Mouse (Mus musculus) monocyte, adult 5-6 weeks (primary cell): ENCODE results near the gene Tmem184b. TPM values are rescaled to one million over a fixed set of nuclear protein-coding genes. Genes with fewer than 3 reads are reported as not detected.

Source experiments
- ATAC-seq: fragments of 153-309, 156-312 bp; replicated peaks from 2 replicates; pipeline ENCODE4 v1.8.0; 2017; ENCODE audit warnings: mild to moderate bottlenecking; ENCODE audit not compliant: low TSS enrichment, insufficient number of reproducible peaks, severe bottlenecking, poor library complexity, low FRiP score
- total RNA-seq: library from RNA; stranded (forward); fragments of 200-1000, 200-491, 200-594 nt; gene quantifications from 3 replicates; pipeline ENCODE4 v1.2.3, GENCODE M21; 2017

Tmem184b gene
- total RNA-seq, 1 experiment from 2014 or later, result 10.6 TPM

GRCm38 (mm10) chr15:79404277-79404676 is 908 bp upstream of the Tmem184b start:
- ATAC-seq, result no peak

GRCm38 (mm10) chr15:79403763-79404210 is 418 bp upstream of the Tmem184b start:
- ATAC-seq, result no peak

GRCm38 (mm10) chr15:79402176-79402575 is 1.2 kb downstream of the Tmem184b start:
- no peak for ATAC-seq

- no peak for ATAC-seq
These were observed 2.4 kb downstream of the Tmem184b start for GRCm38 (mm10) chr15:79400975-79401365.

GRCm38 (mm10) chr15:79400134-79400974 is 3.0 kb downstream of the Tmem184b start:
- ATAC-seq, result no peak

GRCm38 (mm10) chr15:79399231-79400052 is 3.9 kb downstream of the Tmem184b start:
- no peak for ATAC-seq

GRCm38 (mm10) chr15:79396736-79397135 is 6.6 kb downstream of the Tmem184b start:
- ATAC-seq, result peak; percentile 54; the same call in 1 of the 2 replicates

GRCm38 (mm10) chr15:79395281-79395680 is 8.1 kb downstream of the Tmem184b start:
- ATAC-seq, result no peak

- no peak for ATAC-seq
These were observed 8.5 kb downstream of the Tmem184b start for GRCm38 (mm10) chr15:79394842-79395241.

- no peak for ATAC-seq
These were observed 10.3 kb downstream of the Tmem184b start for GRCm38 (mm10) chr15:79393101-79393500.

- ATAC-seq, result no peak
These were observed 10.8 kb downstream of the Tmem184b start for GRCm38 (mm10) chr15:79392527-79392926.

- no peak for ATAC-seq
These were observed 11.8 kb downstream of the Tmem184b start for GRCm38 (mm10) chr15:79391447-79392093.

- ATAC-seq, result peak; percentile 92
These were observed 12.9 kb downstream of the Tmem184b start for GRCm38 (mm10) chr15:79390434-79390833.

GRCm38 (mm10) chr15:79388171-79388570 is 15.2 kb downstream of the Tmem184b start:
- no peak for ATAC-seq

- no peak for ATAC-seq
These were observed 15.8 kb downstream of the Tmem184b start for GRCm38 (mm10) chr15:79387611-79388010.

GRCm38 (mm10) chr15:79387081-79387480 is 16.3 kb downstream of the Tmem184b start:
- no peak for ATAC-seq

GRCm38 (mm10) chr15:79381644-79382043 is 21.7 kb downstream of the Tmem184b start:
- ATAC-seq, result no peak

- ATAC-seq, result peak; percentile 81
These were observed 22.6 kb downstream of the Tmem184b start for GRCm38 (mm10) chr15:79380468-79381444.
